Mouse (Mus musculus) cerebellum, postnatal 10 days (tissue): ENCODE measurements around the gene Unc13b.
A peak's percentile ranks its signal among the peaks of the same experiment; 100 is the strongest.
"Not testable (repeated sequence)": the region's sequence is repeated elsewhere in the genome, so short reads cannot be mapped to it uniquely, and the experiment has no call there.

Source experiments
- DNase-seq, 2 experiments: peaks; one replicate each; pipeline ENCODE4 v3.0.0; 2021; ENCODE audit warnings: mixed read lengths in 2 of 2

Unc13b gene

GRCm38 (mm10) chr4:43114512-43114911 is 55.8 kb downstream of the Unc13b start:
- no peak for DNase-seq

- DNase-seq: peak; percentile 66 to 70
Measured at GRCm38 (mm10) chr4:43114946-43115345, 56.2 kb downstream of the Unc13b start.

- DNase-seq: no peak
Measured at GRCm38 (mm10) chr4:43116249-43116648, 57.5 kb downstream of the Unc13b start.

GRCm38 (mm10) chr4:43129750-43130149 is 71.0 kb downstream of the Unc13b start:
- DNase-seq: no peak

GRCm38 (mm10) chr4:43142610-43143009 is 83.9 kb downstream of the Unc13b start:
- no peak for DNase-seq

GRCm38 (mm10) chr4:43152413-43152812 is 93.7 kb downstream of the Unc13b start:
- not testable (repeated sequence) for DNase-seq

- DNase-seq: peak in 1 of 2 experiments; percentile 6
Measured at GRCm38 (mm10) chr4:43160045-43160444, 101.3 kb downstream of the Unc13b start.

- DNase-seq: no peak
Measured at GRCm38 (mm10) chr4:43161124-43161657, 102.4 kb downstream of the Unc13b start.

- DNase-seq: no peak
Measured at GRCm38 (mm10) chr4:43163205-43163604, 104.5 kb downstream of the Unc13b start.

GRCm38 (mm10) chr4:43165403-43166005 is 106.8 kb downstream of the Unc13b start:
- no peak for DNase-seq

GRCm38 (mm10) chr4:43170028-43170427 is 111.3 kb downstream of the Unc13b start:
- DNase-seq: no peak

- DNase-seq: peak; percentile 84 to 85
Measured at GRCm38 (mm10) chr4:43177126-43177525, 118.4 kb downstream of the Unc13b start.

GRCm38 (mm10) chr4:43182474-43183168 is 123.9 kb downstream of the Unc13b start:
- DNase-seq: no peak

- DNase-seq: no peak
Measured at GRCm38 (mm10) chr4:43187439-43187838, 128.7 kb downstream of the Unc13b start.

- no peak for DNase-seq
Measured at GRCm38 (mm10) chr4:43189381-43189780, 130.6 kb downstream of the Unc13b start.

GRCm38 (mm10) chr4:43204946-43205345 is 146.2 kb downstream of the Unc13b start:
- no peak for DNase-seq

- DNase-seq: no peak
Measured at GRCm38 (mm10) chr4:43205571-43205970, 146.8 kb downstream of the Unc13b start.

GRCm38 (mm10) chr4:43206989-43207388 is 148.2 kb downstream of the Unc13b start:
- peak; percentile 33 to 45 for DNase-seq

- peak; percentile 19 to 29 for DNase-seq
Measured at GRCm38 (mm10) chr4:43209081-43209579, 150.4 kb downstream of the Unc13b start.

- peak; percentile 31 to 33 for DNase-seq
Measured at GRCm38 (mm10) chr4:43209673-43210072, 150.9 kb downstream of the Unc13b start.

- DNase-seq: no peak
Measured at GRCm38 (mm10) chr4:43216491-43216890, 157.7 kb downstream of the Unc13b start.

GRCm38 (mm10) chr4:43217997-43218396 is 159.2 kb downstream of the Unc13b start:
- DNase-seq: no peak

GRCm38 (mm10) chr4:43231821-43232220 is 173.1 kb downstream of the Unc13b start:
- DNase-seq: no peak

GRCm38 (mm10) chr4:43232985-43233384 is 174.2 kb downstream of the Unc13b start:
- no peak for DNase-seq
